Mouse (Mus musculus): Measurements from ENCODE around the gene Stard9.

Stard9 gene

GRCm38 (mm10) chr2:120628886-120629735 is at the start of gene Stard9:
Gene Stard9 (plus strand): TSS chr2:120629121.
- DNase-seq: peak; percentile 100

- DNase-seq: no peak
Observed at GRCm38 (mm10) chr2:120589759-120590158, 39.2 kb upstream of the Stard9 start.

DNA sequence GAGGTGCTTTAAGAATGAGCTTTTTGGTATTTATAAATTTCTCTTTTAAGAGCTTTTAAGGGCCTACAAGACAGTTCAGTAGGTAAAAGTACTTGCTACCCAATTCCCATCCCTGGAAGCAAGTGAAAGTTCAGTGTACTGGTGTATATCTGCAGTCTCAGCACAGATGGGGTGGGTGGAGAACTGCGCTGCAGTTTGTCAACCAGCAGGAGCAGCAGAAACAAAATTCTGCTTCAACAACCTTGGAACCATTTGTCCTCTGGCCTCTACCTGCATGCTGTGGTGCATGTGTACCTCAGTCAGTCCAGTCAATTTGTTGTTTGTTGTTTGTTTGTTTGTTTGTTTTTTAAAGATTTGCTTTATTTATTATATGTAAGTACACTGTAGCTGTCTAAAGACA is 36.7 kb upstream of the Stard9 start:
- DNase-seq: no peak

GRCm38 (mm10) chr2:120597734-120598133 is 31.2 kb upstream of the Stard9 start:
- no peak for DNase-seq

- DNase-seq: no peak
Observed at GRCm38 (mm10) chr2:120599506-120599905, 29.4 kb upstream of the Stard9 start.

DNA sequence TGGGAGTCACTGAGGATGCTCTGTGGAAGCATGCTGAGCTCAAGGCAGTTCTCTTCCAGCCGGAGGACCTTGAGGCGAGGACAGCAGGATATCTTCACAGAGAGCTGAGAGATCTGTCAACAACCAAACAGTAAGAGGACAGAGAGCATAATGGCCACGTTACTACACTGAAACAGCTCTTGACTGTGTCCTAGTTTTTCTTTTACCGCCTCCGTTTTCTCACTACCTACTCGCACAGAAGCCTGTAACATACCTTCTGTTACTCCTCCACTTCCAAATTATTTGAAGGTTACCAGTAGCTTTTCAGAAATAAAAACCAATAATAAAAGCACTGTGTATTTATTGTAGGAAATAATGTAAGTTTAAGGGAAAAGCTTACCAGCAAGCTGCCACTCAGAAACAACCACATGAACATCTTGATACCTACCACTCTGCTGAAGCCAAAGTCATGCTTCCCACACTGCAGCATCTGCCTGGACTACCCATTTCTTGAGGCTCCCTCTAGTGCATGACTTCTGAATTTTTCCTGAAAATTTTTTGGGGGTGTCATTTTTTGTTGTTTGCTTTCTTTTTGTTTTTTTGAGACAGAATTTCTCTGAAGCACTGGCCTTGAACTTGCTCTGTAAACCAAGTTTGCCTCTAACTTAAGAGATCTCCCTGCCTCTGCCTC is 22.8 kb upstream of the Stard9 start:
- peak; percentile 36 for DNase-seq

GRCm38 (mm10) chr2:120608830-120609723 is 19.8 kb upstream of the Stard9 start, which contains the start of the genes Haus2 and Lrrc57:
Gene Haus2 (plus strand): TSS chr2:120609383.
Gene Lrrc57 (minus strand): TSS chr2:120609520.
- DNase-seq: peak; percentile 95

DNA sequence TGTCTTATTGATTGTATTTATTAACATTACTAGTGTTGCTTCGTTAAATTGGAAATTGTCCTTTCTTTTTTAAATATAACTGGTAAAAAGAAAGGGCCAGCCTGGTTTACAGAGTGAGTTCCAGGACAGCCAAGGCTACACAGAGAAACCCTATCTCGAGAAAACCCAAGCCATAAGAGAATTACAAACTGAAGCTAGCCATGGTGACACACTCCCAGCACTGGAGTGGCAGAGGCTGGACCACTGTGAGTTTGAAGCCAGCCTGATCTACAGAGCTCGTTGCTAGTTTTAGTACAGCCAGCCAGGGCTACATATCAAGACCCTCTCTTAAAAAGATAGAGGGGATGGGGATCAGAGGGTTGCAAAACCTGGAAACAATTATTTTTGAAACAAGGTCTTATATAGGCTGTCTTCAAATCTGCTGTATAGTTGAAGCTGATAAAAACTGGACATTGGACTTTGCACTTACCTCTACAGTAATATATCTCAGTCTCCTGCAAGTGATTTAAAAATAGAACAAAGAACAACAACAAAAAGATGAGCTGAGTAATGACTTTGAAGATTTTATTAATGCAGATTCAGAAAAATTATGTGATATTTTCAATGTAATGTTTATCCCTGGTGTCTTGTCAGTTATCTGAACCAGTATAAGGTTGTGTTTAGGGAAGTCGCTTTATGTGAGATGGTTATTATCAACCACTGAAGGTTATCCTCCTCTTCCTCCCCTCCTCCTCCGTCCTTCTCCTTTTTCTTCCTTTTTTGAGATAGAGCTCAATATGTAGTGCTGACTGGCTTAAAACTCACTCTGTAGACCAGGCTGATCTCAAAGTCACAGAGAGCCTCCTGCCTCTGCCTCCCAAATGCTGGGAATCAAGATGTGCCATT is 12.4 kb upstream of the Stard9 start:
- DNase-seq: no peak

DNA sequence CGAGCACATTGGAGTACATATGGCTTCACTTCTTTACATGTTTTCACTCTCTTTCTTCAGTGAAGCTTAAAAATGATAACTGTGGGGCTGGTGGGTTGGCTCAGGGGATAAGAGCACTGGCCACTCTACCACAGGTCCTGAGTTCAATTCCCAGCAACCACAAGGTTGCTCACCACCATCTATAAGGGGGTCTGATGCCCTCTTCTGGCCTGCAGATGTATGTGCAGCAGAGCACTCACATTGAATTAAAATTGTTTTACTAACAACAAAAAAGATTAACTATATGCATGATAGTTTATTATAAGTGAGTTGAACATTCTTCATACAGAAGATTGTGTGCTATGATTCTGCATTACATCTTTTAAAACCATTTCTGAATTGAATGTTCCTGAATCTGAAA is 9.4 kb upstream of the Stard9 start:
- DNase-seq: no peak

DNA sequence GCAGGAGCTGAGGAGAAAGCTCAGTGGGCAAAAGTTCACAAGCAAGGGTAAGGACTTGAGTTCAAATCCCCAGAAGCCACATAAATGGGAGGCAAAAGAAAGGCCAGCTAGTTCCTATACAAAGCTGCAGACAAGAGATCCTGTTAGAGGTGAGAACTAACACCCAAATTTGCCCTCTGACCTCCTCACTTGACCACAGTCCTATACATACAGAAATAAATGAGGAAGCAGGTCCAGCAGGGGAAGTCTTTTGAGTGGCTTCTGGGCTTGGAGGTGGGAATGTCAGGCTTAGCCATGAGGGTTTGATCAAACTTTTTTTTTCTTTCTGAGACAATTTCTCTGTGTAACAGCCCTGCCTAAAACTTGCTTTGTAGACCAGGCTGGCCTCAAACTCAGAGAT is 6.0 kb upstream of the Stard9 start:
- DNase-seq: no peak

- DNase-seq: no peak
Observed at GRCm38 (mm10) chr2:120628076-120628865, 650 bp upstream of the Stard9 start.

- no peak for DNase-seq
Observed at GRCm38 (mm10) chr2:120630246-120630645, 1.3 kb downstream of the Stard9 start.

- DNase-seq: no peak
Observed at GRCm38 (mm10) chr2:120630655-120631054, 1.7 kb downstream of the Stard9 start.

GRCm38 (mm10) chr2:120631521-120631920 is 2.6 kb downstream of the Stard9 start:
- no peak for DNase-seq

GRCm38 (mm10) chr2:120631957-120632356 is 3.0 kb downstream of the Stard9 start:
- peak; percentile 74 for DNase-seq

- DNase-seq: no peak
Observed at GRCm38 (mm10) chr2:120640835-120641234, 11.9 kb downstream of the Stard9 start.

GRCm38 (mm10) chr2:120643836-120644235 is 14.9 kb downstream of the Stard9 start:
- DNase-seq: peak; percentile 86

GRCm38 (mm10) chr2:120646777-120647176 is 17.9 kb downstream of the Stard9 start:
- DNase-seq: peak; percentile 80

GRCm38 (mm10) chr2:120652256-120652924 is 23.5 kb downstream of the Stard9 start:
- DNase-seq: peak; percentile 45

GRCm38 (mm10) chr2:120652925-120653284 is 24.0 kb downstream of the Stard9 start:
- DNase-seq: no peak

DNA sequence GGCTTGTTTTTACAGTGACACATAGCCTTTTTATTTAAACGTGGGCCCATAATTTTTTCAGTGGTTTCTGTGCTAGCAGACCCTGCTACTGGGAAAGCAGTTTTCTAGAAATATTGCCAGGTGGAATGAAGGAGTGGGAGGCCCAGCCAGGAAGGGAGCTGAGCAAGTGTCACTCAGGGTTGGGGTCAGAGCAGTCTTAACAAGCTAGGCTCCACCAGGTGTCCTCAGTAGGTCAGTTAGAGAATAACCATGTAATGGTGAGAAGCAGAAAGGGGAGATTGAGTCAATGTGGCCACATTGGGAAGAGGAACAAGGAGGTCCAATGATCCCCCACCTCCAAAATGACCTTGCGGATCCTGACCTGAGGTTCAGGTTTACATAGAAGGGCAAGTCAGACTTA is 25.8 kb downstream of the Stard9 start:
- no peak for DNase-seq

Measured in lung, postnatal 10 days (tissue).